Mouse (Mus musculus) adrenal gland, postnatal 25 days (tissue): ENCODE measurements around the gene Kcnj6. TPM values are rescaled to one million over a fixed set of nuclear protein-coding genes. Genes with fewer than 3 reads are reported as not detected.
"Not testable (repeated sequence)": the region's sequence is repeated elsewhere in the genome, so short reads cannot be mapped to it uniquely, and the experiment has no call there.

Experiments
- DNase-seq: peaks from one replicate; pipeline ENCODE4 v3.0.0; 2021; ENCODE audit warnings: mixed read lengths
- total RNA-seq: library from RNA; stranded (reverse); gene quantifications from 2 replicates; pipeline ENCODE4 v1.2.3, GENCODE M21; 2021

Kcnj6 gene
- total RNA-seq, 1 experiment from 2014 or later: 1.2 TPM

- DNase-seq: no peak
Measured at GRCm38 (mm10) chr16:94850393-94850792, 147.1 kb downstream of the Kcnj6 start.

GRCm38 (mm10) chr16:94845996-94846395, 151.5 kb downstream of the Kcnj6 start:
- no peak for DNase-seq

- no peak for DNase-seq
Measured at GRCm38 (mm10) chr16:94844769-94845168, 152.7 kb downstream of the Kcnj6 start.

GRCm38 (mm10) chr16:94839398-94839797, 158.1 kb downstream of the Kcnj6 start:
- no peak for DNase-seq

GRCm38 (mm10) chr16:94837881-94838280, 159.6 kb downstream of the Kcnj6 start:
- no peak for DNase-seq

- no peak for DNase-seq
Measured at GRCm38 (mm10) chr16:94834502-94834901, 163.0 kb downstream of the Kcnj6 start.

- no peak for DNase-seq
Measured at GRCm38 (mm10) chr16:94828166-94828565, 169.3 kb downstream of the Kcnj6 start.

- DNase-seq: peak; percentile 15
Measured at GRCm38 (mm10) chr16:94827092-94827585, 170.4 kb downstream of the Kcnj6 start.

- DNase-seq: no peak
Measured at GRCm38 (mm10) chr16:94825274-94825673, 172.2 kb downstream of the Kcnj6 start.

GRCm38 (mm10) chr16:94822611-94823010, 174.9 kb downstream of the Kcnj6 start:
- DNase-seq: no peak

- DNase-seq: no peak
Measured at GRCm38 (mm10) chr16:94821610-94822009, 175.9 kb downstream of the Kcnj6 start.

GRCm38 (mm10) chr16:94816391-94816790, 181.1 kb downstream of the Kcnj6 start:
- DNase-seq: no peak

GRCm38 (mm10) chr16:94815891-94816290, 181.6 kb downstream of the Kcnj6 start:
- no peak for DNase-seq

GRCm38 (mm10) chr16:94809286-94809685, 188.2 kb downstream of the Kcnj6 start:
- not testable (repeated sequence) for DNase-seq

- DNase-seq: no peak
Measured at GRCm38 (mm10) chr16:94798241-94798640, 199.3 kb downstream of the Kcnj6 start.

GRCm38 (mm10) chr16:94797366-94797765, 200.1 kb downstream of the Kcnj6 start:
- no peak for DNase-seq

GRCm38 (mm10) chr16:94793041-94793440, 204.5 kb downstream of the Kcnj6 start:
- DNase-seq: no peak

GRCm38 (mm10) chr16:94789958-94790357, 207.5 kb downstream of the Kcnj6 start:
- peak; percentile 13 for DNase-seq

GRCm38 (mm10) chr16:94788716-94789115, 208.8 kb downstream of the Kcnj6 start:
- no peak for DNase-seq

- DNase-seq: peak; percentile 73
Measured at GRCm38 (mm10) chr16:94788165-94788564, 209.3 kb downstream of the Kcnj6 start.

GRCm38 (mm10) chr16:94785873-94786272, 211.6 kb downstream of the Kcnj6 start:
- DNase-seq: no peak

GRCm38 (mm10) chr16:94783696-94784095, 213.8 kb downstream of the Kcnj6 start:
- peak; percentile 12 for DNase-seq

- DNase-seq: no peak
Measured at GRCm38 (mm10) chr16:94782110-94782946, 215.2 kb downstream of the Kcnj6 start.

- no peak for DNase-seq
Measured at GRCm38 (mm10) chr16:94773928-94774327, 223.6 kb downstream of the Kcnj6 start.
